Mouse (Mus musculus) large intestine, adult 2 months (tissue): ENCODE results near the gene Olfr1448. TPM values are rescaled to one million over a fixed set of nuclear protein-coding genes. Genes with fewer than 3 reads are reported as not detected.
"Not testable (repeated sequence)": the region's sequence is repeated elsewhere in the genome, so short reads cannot be mapped to it uniquely, and the experiment has no call there.

Experiments
- DNase-seq: peaks from one replicate; pipeline ENCODE4 v3.0.0-alpha.2; 2012; ENCODE audit warnings: low read depth, low spot score
- WGBS: fragments of 180-500 bp; shearing (Covaris S2); methylation state at CpG from one replicate; pipeline ENCODE4 v1.1.7; 2018; 5-methylcytosine and 5-hydroxymethylcytosine counted together
- polyA plus RNA-seq: library from polyadenylated mRNA; depleted of rRNA; stranded (reverse); fragments of >200 nt; gene quantifications from 2 replicates; pipeline ENCODE4 v1.2.3, GENCODE M21; 2012; rRNA removed

The Olfr1448 gene
- polyA plus RNA-seq: not detected in 2 replicates

DNA sequence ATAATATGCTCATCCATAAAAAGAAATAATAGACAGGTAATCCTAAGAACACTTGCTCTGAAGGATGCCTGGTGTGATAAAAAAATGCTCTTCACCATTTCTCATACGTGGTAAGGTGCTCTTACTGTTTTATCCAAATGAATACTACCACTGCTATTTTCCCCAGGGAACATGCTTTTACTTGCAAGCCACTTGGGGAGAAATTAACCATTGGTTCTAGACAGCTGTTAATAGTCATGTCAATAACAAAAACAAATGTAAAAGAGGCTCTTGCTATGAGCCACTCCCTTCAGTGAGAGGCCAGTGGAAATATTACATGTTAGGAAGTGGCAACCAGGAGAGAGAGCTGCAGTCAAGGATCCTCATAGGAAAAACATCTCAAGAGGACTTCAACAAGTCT lies at the start of gene Olfr1448:
TSS of gene Olfr1448 (minus strand) at position 101 of the 400 bp plus-strand sequence.
- WGBS: 57% methylated on average over 1 of the region's 1 CpGs

GRCm38 (mm10) chr19:12970082-12970481 lies 45.9 kb upstream of the Olfr1448 start:
- WGBS: 78% methylated on average over 5 of the region's 5 CpGs
- DNase-seq: not testable (repeated sequence)

More for the DNA sequence above, at the start of gene Olfr1448:
- no peak for DNase-seq

- 85% methylated on average over 1 of the region's 1 CpGs for WGBS
- no peak for DNase-seq
These were observed 25.7 kb upstream of the Olfr1448 start, which contains the start of gene Olfr1450 for GRCm38 (mm10) chr19:12949958-12950357. Gene Olfr1450, plus strand, starts transcription at chr19:12950258.

- DNase-seq: no peak
These were observed 6.3 kb upstream of the Olfr1448 start, which contains the start of gene Olfr1449 for GRCm38 (mm10) chr19:12930540-12930939. Gene Olfr1449, plus strand, starts transcription at chr19:12930840.

- WGBS: 92% methylated on average over 1 of the region's 1 CpGs
- no peak for DNase-seq
These were observed 20.6 kb downstream of the Olfr1448 start, which contains the start of gene Olfr1447 for GRCm38 (mm10) chr19:12903643-12904042. Gene Olfr1447, minus strand, starts transcription at chr19:12903743.

DNA sequence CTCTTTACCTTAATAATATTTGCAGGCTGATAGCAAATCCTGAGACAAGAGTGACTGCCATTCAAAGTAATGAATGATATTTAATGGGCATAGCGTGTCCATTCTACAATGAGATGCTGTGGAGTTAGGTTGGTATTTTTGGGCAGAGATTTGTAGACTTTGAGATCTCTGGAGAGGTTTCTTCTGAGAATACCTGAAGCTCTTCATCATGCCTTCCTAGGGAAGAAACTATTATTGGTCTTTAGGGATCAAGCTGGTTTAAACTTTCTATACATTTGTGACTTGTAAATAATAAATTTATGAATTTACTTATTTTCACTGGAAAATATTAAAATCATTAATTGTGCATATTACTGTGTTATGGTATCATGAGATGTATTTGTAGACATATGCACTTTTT lies 30.8 kb downstream of the Olfr1448 start, which contains the start of gene Olfr1446:
TSS of gene Olfr1446 (minus strand) at position 101 of the 400 bp plus-strand sequence.
- 85% methylated on average over 1 of the region's 1 CpGs for WGBS
- DNase-seq: no peak

- DNase-seq: no peak
- 86% methylated on average over 2 of the region's 2 CpGs for WGBS
These were observed 40.7 kb downstream of the Olfr1448 start, which contains the start of gene Olfr1445 for GRCm38 (mm10) chr19:12883555-12883954. Gene Olfr1445, plus strand, starts transcription at chr19:12883855.

Other genes starting within 250 kb of the Olfr1448 start
- not detected in 2 replicates for gene Olfr1443, start 246.3 kb downstream of the Olfr1448 start, polyA plus RNA-seq
- gene Keg1, start 228.6 kb downstream of the Olfr1448 start, polyA plus RNA-seq: not detected in 2 replicates
- gene Cntf, start 158.8 kb downstream of the Olfr1448 start, polyA plus RNA-seq: 2.0 TPM in 2 replicates
- 9.5 and 13.0 TPM in 2 replicates for gene Zfp91, start 128.3 kb downstream of the Olfr1448 start, polyA plus RNA-seq
- gene Lpxn, start 128.2 kb downstream of the Olfr1448 start, polyA plus RNA-seq: 10.5 and 11.6 TPM in 2 replicates
- not detected in 2 replicates for gene Gm5244, start 77.7 kb downstream of the Olfr1448 start, polyA plus RNA-seq
- not detected in 2 replicates for gene Olfr1444, start 67.1 kb downstream of the Olfr1448 start, polyA plus RNA-seq
- not detected in 2 replicates for gene Olfr1445, start 40.6 kb downstream of the Olfr1448 start, polyA plus RNA-seq
- not detected in 2 replicates for gene Olfr1446, start 30.9 kb downstream of the Olfr1448 start, polyA plus RNA-seq
- gene Olfr1447, start 20.7 kb downstream of the Olfr1448 start, polyA plus RNA-seq: not detected in 2 replicates
- 0.09 TPM in 1 of 2 replicates, not detected in the other for gene Olfr1449, start 6.4 kb upstream of the Olfr1448 start, polyA plus RNA-seq
- not detected in 2 replicates for gene Olfr1450, start 25.8 kb upstream of the Olfr1448 start, polyA plus RNA-seq
- not detected in 2 replicates for gene Olfr1451, start 70.6 kb upstream of the Olfr1448 start, polyA plus RNA-seq
- gene Olfr1453, start 103.9 kb upstream of the Olfr1448 start, polyA plus RNA-seq: not detected in 2 replicates
- gene Olfr1454, start 136.2 kb upstream of the Olfr1448 start, polyA plus RNA-seq: not detected in 2 replicates
- gene Olfr1457, start 173.5 kb upstream of the Olfr1448 start, polyA plus RNA-seq: not detected in 2 replicates
- gene Olfr1458, start 182.4 kb upstream of the Olfr1448 start, polyA plus RNA-seq: not detected in 2 replicates
- not detected in 2 replicates for gene Olfr1459, start 225.1 kb upstream of the Olfr1448 start, polyA plus RNA-seq
- gene Olfr1461, start 238.6 kb upstream of the Olfr1448 start, polyA plus RNA-seq: not detected in 2 replicates